Mouse (Mus musculus) natural killer cell, adult 2 months (primary cell): ENCODE measurements around the gene Sema5b.
"Not testable (repeated sequence)": the region's sequence is repeated elsewhere in the genome, so short reads cannot be mapped to it uniquely, and the experiment has no call there.

Experiments used
- DNase-seq, 2 experiments: peaks; one replicate each; pipeline ENCODE4 v3.0.0; 2022; ENCODE audit warnings: low spot score in 2 of 2

Gene Sema5b

GRCm38 (mm10) chr16:35549354-35549753 is 8.4 kb downstream of the Sema5b start:
- no peak for DNase-seq

DNA sequence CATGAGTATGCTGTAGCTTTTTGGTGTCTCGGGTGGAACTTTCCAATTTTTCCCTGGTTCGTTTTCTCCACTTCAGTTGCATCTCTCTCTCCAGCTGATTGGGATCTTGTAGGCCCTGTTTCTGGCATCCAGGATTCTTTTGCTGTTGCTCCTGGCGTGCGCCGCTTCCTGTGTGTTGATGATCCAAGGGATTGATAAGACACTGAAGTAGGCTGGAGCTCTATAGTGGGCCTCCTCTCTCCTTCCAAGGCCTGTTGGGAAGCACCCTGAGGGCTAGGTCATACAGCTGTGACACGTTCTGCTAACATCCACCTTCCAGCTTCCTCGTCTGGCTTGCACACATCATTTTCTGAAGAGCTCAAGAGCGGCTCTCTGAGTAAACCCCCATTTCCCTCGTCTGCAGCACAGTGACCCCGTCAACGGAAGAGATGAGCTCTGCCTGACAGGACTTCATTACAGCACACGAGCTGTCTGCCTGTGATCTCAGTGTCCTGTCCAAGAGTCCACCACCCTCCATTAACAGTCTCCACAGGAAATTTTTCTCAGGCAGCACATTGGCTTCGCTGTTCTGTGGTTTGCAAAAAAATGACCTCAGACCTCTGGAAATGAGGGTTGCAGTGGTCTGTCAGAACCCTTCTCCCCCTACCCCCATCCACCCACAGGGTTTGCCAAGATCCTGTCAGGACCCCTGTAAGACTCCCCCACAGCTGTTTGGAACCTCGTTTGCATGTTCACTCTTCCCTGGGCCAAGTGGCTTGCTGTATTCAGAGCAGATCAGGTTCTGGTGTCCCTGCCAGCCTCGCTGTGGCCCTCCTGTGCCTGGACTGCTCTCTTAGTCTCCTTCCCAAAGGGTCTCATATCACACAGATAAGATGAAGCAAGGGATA is 14.9 kb downstream of the Sema5b start:
- no peak for DNase-seq

- DNase-seq = no peak
These were observed 16.1 kb downstream of the Sema5b start for GRCm38 (mm10) chr16:35557038-35557437.

GRCm38 (mm10) chr16:35561541-35561940 is 20.6 kb downstream of the Sema5b start:
- DNase-seq = no peak

GRCm38 (mm10) chr16:35564246-35564905 is 23.4 kb downstream of the Sema5b start:
- DNase-seq = no peak

DNA sequence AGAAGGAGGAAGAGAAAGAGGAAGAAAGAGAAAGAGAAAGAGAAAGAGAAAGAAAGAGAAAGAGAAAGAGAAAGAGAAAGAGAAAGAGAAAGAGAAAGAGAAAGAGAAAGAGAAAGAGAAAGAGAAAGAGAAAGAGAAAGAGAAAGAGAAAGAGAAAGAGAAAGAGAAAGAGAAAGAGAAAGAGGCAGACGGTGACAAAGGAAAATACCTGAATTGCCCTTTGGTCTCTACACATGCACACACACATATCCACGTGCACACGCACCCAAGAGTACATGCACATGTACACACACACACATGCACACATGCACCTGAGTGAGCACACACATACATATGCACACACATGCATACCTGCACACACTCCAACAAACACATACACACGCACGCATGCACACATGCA is 24.7 kb downstream of the Sema5b start:
- not testable (repeated sequence) for DNase-seq

- no peak for DNase-seq
These were observed 27.4 kb downstream of the Sema5b start for GRCm38 (mm10) chr16:35568225-35568880.

GRCm38 (mm10) chr16:35569347-35569746 is 28.4 kb downstream of the Sema5b start:
- DNase-seq = no peak

GRCm38 (mm10) chr16:35569758-35570157 is 28.8 kb downstream of the Sema5b start:
- no peak for DNase-seq

DNA sequence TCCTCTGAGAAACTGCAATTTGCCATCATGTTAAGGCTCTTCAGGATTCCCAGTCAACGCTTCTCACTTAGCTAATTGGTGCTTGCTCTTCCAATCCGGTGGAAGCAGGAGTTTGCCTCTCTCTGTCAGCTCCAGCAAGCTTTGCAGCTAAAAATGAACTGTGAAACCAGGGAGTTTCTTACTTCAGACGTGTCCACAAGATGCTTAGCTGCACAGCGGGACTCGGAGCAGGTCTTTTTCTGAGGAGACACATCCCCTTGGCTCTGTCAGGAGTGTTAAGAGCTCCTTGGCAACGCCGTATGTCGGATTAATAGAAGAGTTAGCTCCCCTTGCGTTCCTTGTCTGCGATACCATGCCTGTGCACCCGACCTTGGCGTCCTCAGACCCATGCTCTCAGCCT is 29.7 kb downstream of the Sema5b start:
- DNase-seq = no peak

GRCm38 (mm10) chr16:35573586-35573985 is 32.6 kb downstream of the Sema5b start:
- DNase-seq = no peak

- no peak for DNase-seq
These were observed 36.4 kb downstream of the Sema5b start for GRCm38 (mm10) chr16:35577181-35577941.

GRCm38 (mm10) chr16:35581299-35581698 is 40.4 kb downstream of the Sema5b start:
- DNase-seq = no peak

GRCm38 (mm10) chr16:35583551-35584080 is 42.7 kb downstream of the Sema5b start:
- DNase-seq = no peak

DNA sequence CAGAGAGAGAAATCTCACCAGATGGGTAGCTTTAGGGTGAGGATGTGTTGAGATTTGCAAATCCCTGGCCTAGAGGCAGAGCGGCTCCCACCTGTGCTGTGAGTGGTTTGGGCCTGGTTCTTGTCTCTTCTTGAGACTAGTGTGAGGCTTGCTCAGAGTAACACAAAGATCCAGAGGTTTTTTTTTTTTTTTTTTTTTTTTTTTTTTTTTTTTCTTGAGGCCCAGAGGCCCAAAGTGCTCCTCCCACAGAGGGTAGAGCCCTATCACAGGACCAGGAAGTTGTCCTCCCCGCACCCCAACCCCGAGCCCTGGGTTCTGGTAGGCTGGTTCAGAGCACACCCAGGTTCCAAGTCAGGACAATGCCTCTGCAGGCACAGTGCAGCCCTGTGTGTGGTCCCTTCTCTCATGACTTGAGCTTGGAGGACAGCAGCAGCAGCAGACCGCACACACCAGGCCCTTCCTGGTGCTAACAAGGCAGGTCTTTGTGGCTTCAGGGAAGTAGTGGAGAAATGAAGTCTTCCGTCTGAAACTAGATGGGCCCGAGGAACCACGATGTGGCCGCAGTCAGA is 44.3 kb downstream of the Sema5b start:
- DNase-seq = no peak

DNA sequence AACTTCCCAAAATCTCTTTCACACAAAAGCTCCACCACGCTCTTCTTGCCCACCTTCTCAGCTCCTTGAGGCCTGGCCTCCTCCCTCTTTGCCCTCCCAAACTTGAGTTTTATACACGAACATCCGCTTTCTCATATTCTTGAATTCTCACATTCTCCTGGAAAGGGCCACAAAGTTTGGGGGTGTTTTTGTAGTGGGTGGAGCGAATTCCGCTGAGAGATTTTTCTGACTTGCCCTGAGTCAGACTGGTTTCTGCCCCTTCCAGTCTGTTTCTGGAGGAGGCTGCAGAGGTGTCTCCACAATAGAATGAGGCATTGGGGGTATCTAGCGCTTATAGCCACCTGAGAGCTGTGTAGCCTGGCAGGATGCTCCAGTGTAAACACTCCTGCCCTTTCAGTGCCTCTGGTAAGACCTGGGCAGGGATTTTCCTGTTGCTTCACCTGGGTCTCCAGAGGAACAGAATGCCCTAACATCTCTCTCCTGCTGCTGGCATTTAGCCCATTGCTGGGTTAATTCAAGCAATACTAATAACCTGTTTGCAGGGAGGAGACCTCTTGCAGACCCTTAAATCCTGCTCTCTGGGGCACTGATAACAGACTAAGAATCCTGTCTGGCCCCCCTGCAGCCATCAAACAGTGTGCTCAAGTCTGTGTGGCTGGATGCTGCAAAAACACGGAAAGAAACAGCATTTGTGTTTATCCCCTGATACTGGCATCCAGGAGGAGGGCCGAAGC is 46.3 kb downstream of the Sema5b start:
- DNase-seq = no peak

DNA sequence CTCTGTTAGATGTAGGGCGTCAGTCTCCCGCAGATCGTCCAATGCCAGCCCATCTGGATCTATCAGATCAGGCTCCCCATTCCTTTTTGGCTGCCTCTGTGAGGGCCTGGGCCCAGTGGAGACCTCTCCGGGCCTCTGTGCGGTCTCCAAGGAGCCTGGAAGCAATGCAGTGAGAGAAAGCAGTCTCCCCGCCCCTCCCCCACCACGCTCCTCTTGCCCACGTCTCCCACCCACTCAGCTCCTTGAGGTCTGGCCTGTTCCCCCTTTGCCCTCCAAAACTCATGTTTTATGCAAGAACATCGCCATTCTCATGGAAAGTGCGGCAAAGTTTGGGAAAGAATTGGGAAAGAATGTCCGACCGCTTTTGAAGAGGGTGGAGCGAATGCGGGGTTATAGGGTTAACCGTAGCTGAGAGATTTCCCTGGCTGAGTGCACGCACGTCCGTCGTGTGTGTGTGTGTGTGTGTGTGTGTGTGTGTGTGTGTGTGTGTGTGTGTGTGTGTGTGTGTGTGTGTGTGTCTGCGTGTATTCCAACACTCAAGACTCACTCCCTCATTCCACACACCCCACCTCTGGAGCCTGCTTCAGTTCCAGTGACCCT is 47.0 kb downstream of the Sema5b start:
- no peak for DNase-seq

- no peak for DNase-seq
These were observed 47.8 kb downstream of the Sema5b start for GRCm38 (mm10) chr16:35588731-35589151.

DNA sequence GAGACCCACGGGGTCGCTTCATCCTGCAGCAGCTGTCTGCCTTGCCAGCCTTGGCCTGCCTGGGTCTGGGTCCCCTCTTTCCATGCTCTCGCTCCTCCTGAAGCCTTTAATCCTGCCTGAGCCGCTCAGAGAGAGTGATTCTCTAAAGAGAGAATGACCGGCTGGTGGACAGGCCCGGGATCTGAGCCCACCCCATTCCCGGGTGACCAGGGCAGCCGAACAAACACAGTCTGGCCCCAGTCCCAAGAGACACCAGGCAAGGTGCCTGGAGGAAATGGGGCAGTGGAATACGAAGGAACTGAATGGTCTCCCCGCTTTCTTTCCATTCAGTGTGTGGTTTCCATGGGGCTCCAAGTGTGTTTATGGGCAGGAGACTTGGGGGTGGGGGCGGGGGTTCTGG is 50.8 kb downstream of the Sema5b start:
- no peak for DNase-seq
